Mouse (Mus musculus) cerebellum, postnatal 14 days (tissue): Measurements from ENCODE around the gene Alg2.

ENCODE experiments used
- DNase-seq, 2 experiments: peaks; one replicate each; pipeline ENCODE4 v3.0.0; 2021; ENCODE audit warnings: mixed read lengths in 2 of 2

Gene Alg2

GRCm38 (mm10) chr4:47449586-47450522 is 24.3 kb downstream of the Alg2 start:
- no peak for DNase-seq

DNA sequence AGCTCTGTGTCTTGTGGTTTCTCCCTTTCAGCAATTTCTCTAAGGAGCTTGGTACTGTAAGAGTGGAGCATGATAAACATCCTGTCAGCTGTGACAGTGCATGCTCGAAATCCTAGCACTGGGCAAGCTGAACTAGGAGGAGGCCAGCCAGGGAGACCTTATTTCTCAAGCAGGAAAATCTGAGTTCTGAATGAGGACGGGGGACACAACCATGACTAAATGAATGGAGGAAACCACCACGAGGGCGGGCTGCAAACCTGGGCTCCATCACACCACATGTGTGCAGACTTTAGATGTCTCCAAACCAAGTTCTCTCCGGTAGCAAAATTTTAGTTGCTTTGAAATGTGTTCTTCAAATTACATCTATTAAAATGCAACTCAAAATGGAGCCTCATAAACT is 25.0 kb downstream of the Alg2 start:
- no peak for DNase-seq

DNA sequence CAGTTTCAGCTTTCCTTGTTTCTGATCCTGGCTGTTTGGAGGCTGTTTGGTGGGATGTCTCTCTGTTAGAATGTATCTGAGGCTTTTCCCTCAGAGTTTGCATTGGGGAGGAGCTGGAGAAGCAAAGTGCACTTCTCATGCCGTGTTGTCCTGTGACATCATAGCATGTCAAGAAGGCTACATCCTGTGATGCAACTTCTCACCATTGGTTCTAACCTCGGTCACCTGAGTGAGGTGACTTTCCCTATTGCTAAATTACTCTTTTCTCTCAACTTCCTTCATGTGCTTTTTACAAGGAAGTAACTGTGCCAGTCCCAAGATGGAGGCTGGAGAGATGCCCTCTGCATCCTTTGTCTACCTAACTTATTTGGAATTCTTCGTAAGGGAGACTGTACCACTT is 25.6 kb downstream of the Alg2 start:
- no peak for DNase-seq

DNA sequence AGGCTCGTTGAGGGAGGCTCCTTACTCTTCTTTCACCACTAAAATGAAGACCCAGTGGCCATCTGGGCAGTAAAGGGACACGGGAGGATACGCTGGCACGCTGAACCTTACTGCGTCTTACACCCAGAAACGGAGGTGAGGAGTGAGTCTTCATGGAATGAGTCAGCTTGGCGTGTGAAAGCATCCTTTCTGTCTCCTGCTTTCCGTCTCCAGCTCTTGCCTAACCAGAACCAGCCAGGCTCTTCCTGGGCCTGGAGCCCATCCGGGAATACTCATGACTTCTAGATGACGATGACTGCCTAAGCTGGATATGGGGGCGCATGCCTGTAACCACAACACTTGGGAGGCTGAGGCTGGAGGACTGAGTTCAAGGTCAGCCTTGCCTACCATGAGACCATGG is 33.2 kb downstream of the Alg2 start:
- no peak for DNase-seq

DNA sequence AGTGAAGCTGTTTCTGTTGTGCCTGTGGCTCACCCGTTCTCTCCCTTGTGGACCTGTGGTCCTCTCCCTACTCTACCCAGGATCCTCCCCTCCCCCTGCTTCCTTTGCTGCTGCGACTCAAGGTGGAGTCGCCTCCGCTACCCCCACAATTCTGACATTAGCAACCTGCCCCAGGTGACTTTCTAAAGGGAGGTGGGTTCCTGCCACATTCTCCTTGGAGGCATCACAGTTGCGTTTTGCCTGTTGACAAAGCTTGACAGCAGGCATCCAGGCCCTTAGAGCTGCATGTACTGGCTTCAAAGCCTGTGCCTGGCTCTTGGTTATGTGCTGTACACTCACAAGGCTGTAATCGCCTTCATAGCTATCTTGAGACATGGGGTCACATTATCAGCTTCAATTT is 35.2 kb downstream of the Alg2 start:
- no peak for DNase-seq

DNA sequence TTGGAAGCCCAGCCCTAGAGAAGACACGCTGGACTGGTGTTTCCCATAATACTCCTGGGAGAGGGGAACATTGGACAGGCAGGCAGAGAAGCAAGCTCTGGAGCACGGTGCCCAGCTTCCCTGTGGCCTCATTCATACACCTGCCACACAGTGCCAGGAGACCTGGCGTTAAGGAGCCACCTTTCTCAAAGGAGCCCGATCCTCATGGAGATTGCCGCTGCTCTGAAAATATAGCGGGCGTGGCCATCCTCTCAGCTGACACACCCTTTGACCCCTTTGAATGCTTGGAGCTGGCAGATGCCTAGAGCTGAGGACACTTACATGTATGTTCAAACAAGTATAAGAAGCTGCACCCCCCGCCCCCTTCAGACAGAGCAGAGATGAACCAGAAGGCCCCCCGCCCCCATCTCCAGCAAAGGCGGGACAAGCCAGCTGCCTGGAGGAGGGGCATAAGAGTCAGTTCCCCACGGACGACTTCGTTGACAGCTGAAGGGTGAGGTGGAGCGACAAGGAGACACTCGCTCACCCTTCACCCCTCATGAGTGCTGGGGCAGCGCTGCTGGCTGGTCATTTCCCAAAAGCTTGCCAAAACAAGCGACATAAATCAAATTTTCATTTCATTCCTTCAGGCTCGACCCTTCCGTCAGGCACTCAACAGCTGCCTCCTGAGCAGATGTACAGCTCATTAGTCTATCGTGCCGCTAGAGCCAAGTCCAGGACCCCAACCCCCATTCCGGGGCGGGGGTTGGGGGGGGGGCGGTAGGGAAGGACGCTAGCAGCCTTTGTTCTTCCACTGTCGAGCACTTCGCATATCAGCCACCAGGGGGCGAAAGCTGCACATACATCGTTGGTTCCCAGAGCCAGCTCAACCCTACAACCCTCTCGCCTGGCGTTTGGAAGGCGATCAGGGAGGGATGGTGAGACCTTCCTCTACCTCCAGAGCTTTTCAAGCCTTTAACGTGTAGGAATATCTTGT is 36.5 kb downstream of the Alg2 start:
- DNase-seq = peak; percentile 95 to 96

GRCm38 (mm10) chr4:47435566-47436360 is 38.4 kb downstream of the Alg2 start:
- no peak for DNase-seq

DNA sequence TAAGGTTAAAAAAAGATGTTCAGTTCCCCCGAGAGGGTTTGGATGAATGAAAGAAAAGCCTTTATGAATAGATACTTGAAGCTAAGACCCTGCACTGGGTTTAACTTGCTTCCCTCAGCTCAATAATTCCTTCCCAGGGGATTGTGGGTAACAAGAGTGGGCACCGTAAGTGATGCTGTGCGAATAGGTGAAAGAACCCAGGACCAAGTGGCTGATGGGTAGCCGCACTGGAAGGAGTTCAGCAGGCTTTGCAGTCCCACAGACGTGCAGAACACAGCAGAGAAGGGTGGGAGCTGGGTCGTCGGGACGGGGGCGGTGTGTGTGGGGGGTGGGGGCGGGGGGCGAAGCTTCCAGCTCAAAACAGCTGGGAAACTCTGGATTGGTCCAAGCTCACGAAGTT is 39.0 kb downstream of the Alg2 start:
- DNase-seq = no peak

- DNase-seq = peak; percentile 30 to 47
These were observed 41.4 kb downstream of the Alg2 start for GRCm38 (mm10) chr4:47432766-47433165.

- no peak for DNase-seq
These were observed 43.1 kb downstream of the Alg2 start for GRCm38 (mm10) chr4:47431081-47431480.

DNA sequence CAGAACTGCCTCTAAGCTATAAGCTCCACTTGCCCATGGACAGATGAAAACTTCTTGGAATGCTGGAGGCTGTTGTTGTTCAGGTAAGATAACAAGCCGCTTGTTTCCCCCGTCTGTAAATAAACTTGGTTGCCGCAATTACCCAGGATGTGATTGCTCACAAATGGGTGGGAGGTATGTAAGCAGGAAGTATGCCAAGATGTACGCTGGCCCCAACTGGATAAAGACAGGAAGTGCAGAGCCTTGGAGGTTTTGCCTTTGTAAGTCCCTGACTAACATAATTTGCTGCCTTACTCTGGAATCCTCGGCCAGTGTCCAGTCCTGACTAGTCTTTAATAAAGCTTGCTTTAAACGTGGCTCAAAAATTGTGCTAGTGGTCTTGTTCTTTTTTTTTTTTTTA is 43.6 kb downstream of the Alg2 start:
- DNase-seq = no peak

- DNase-seq = no peak
These were observed 46.5 kb downstream of the Alg2 start for GRCm38 (mm10) chr4:47427606-47428005.

GRCm38 (mm10) chr4:47425247-47425830 is 48.8 kb downstream of the Alg2 start:
- peak in 1 of 2 experiments; percentile 41 for DNase-seq

DNA sequence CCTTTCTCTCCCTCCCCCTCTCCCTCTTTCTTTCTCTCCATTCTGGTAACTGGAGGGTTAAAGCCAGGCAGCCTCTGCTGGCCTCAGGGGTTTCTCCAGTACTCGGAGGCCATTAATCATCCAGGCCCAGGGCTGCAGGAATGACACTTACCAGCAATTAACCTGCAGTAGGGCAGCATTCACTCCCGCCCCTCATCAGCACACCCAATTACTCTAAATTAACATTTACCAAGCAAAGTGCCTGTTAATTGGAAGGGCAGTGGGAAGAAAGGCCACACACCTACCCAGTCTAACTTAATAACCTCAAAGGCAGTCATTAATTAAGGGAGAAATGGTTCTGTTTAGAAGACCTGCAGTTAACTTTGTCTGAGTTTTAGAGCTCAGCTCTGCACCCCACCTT is 49.8 kb downstream of the Alg2 start:
- no peak for DNase-seq

- DNase-seq = no peak
These were observed 51.2 kb downstream of the Alg2 start for GRCm38 (mm10) chr4:47422946-47423345.

GRCm38 (mm10) chr4:47422194-47422593 is 51.9 kb downstream of the Alg2 start:
- DNase-seq = no peak

- no peak for DNase-seq
These were observed 53.9 kb downstream of the Alg2 start for GRCm38 (mm10) chr4:47420191-47420590.

DNA sequence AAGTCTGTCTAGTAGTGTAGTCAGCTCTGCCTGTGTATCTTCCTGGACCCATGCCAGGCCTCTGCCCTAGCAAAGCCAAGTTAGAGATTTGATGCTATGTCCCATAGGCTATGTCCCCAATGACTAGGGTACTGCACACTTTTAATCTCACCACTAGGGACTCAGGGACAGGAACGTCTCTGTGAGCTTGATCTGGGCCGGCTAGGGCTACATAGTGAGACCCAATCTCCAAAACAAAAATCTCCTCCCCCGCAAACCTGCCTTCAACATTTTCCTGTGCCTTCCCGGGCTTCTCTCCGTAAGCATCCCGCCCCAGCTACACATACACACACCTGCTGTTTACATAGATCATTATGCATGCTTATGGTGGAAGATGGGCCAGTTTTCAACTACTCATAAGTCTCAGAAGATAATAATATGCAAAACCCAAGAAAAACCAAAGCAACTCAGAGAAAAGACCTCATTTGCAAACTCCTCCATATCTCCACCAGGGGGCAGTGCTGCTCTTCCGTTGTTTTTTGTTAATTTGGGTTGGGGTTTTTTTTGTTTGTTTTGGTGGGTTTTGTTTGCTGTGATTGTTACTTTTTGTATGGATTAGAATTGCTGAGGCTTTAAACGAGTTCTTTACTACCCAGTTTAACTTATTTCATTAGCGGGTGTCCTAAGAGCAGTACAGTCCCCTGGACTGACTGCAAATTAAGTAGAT is 54.7 kb downstream of the Alg2 start:
- peak; percentile 36 to 37 for DNase-seq

DNA sequence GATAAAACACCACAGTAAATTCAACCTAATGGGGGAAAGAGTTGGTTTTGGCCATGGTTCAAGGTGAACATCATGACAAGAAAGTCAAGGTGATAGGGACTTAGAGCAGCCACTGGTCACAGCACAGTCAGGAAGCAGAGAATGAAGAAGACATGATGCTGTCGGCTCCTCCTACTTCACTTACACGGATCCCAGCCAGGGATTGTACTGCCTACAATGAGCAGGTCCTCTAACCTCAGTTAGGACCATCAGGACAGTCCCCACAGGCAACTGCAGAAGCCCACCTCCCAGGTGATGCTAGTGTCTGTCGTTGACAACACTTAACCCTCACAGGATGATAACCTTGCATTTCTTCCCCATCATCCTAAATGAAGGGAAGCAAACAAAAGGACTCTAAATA is 56.3 kb downstream of the Alg2 start:
- DNase-seq = no peak
